Mouse (Mus musculus): ENCODE results near the gene Nus1.
A peak's percentile ranks its signal among the peaks of the same experiment; 100 is the strongest.

DNA sequence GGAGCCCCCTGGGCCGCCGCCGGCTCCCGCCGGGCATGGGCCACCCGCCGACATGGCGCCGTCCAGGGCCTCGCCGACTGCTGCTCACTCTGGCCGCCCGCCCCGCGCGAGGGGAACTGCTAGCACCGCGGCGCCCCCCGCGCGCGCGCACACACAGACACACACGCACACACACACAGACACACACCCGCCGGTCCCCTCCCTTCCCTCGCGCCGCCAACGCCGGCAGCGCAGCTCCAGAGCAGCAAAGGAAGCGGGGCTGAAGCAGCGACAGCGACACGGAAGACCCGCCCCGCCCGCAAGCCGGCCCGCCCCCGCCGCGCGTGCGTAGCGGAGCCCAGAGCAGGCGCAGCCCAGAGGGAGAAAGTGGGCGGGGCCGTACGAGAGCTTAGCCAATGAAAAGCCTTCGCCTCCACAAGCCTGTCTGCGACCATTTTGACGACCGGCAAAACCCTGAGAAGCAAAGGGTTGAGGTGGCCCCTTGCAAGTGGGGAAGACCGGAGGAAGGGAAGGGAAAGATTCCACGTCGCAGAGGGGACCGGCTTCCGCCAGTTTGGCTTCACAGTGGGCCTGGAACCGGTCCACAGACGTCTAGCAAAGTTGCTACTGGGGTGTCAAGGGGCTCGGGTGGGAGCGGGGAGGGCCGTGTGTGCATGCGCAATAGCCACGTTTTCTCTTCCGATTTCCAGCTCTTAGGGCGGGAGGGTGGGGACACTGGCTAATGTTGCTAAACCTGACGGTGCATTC is 35.3 kb upstream of the Nus1 start, which contains the start of gene Gopc:
- peak; percentile 8; the same call in 1 of the 2 replicates for TF ChIP-seq CTCF (IDR thresholded peaks at IDR 0.05; ENCODE audit: low read depth)
- no peak for TF ChIP-seq EP300 (optimal IDR thresholded peaks at IDR 0.05)
